In the genomic region with DNA sequence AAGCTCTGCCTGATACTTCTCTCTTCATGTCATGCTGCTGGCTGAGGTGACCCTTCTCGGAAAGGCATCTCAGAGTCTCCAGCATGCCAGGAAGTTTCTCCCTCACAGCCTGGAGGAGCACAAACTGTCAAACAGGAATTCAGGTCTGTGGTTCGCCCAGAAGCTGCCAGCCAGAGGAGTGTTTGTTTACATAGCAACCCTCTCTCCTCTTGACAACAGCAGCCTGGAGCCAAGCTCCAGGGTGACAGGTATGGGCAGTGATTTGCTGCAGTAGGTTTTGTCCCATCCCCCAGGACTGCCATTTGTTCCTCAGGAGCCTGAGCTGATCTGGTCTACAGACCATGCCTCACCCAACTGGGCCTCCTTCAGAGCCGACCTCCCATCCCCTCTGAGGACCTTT, we compare ENCODE assay signal across 10 mouse cellular contexts.
DNase-seq lines count a peak whose midpoint lies in the region; ATAC-seq lines count a peak whose summit lies in the region.
"Had no signal": no experiment of that assay in that cellular context is flagged by ENCODE, and none has a peak within 500 bp of the region (broad histone marks: within the 10 kb centered on the region; RNA-seq: fewer than 3 reads in every experiment).

No protein-coding gene starts in this region.

- intact Hi-C loops in heart, postnatal 25 days (cut with DNase I) = no loop called here

- peak; percentile 48 to 83; a peak in 3 of 4 replicates for ATAC-seq in hematopoietic stem cell, adult 5-6 weeks (replicated peaks in 1 of 2; ENCODE audit: insufficient read depth in 1 of 2, low FRiP score in 2 of 2, low TSS enrichment in 1 of 2, low read depth in 1 of 2, poor library complexity in 2 of 2, severe bottlenecking in 2 of 2)
- no peak for ATAC-seq in megakaryocyte-erythroid progenitor cell, adult 5-6 weeks (replicated peaks; ENCODE audit: low FRiP score, low TSS enrichment, poor library complexity, severe bottlenecking)
- no peak for ATAC-seq in CD4-positive, CD25-positive, alpha-beta regulatory T cell, adult 4 months
- ATAC-seq: inflammation-experienced regulatory T-cells, adult 6 months had no signal

- DNase-seq in heart, adult 11 months = peak; percentile 96
- DNase-seq in heart, postnatal 25 days (ENCODE audit: low spot score) = no peak
- peak; percentile 11 for DNase-seq in embryo, embryonic 11 days
- DNase-seq in lung, postnatal 25 days (ENCODE audit: low spot score) = peak; percentile 72
- no peak for DNase-seq in yolk sac, embryonic 10.5 days (ENCODE audit: low spot score)
- DNase-seq: spleen, adult 18-20 months had no signal

Comparison
In these comparisons a context has a peak if more than half of its experiments do, and no peak if none do; other contexts are left out.
1. DNase-seq: peak in heart, adult 11 months (single experiment), embryo, embryonic 11 days (single experiment) and lung, postnatal 25 days (single experiment); none in heart, postnatal 25 days (single experiment) and yolk sac, embryonic 10.5 days (single experiment).
2. ATAC-seq: peak in hematopoietic stem cell, adult 5-6 weeks (2 of 2); none in megakaryocyte-erythroid progenitor cell, adult 5-6 weeks (single experiment) and CD4-positive, CD25-positive, alpha-beta regulatory T cell, adult 4 months (single experiment).